Mouse (Mus musculus) layer of hippocampus, postnatal 25 days (tissue): ENCODE measurements at regions not wholly inside any gene's neighbourhood (a gene's known extent, or its start where the extent isn't known, plus 50 kb on each side); places are given as distances from the start of the nearest gene placed in this dataset.

Source experiments
- DNase-seq, 2 experiments: peaks; one replicate each; pipeline ENCODE4 v3.0.0; 2022; ENCODE audit warnings: mixed read lengths in 2 of 2, low spot score in 1 of 2; ENCODE audit errors: extremely low spot score in 1 of 2

DNA sequence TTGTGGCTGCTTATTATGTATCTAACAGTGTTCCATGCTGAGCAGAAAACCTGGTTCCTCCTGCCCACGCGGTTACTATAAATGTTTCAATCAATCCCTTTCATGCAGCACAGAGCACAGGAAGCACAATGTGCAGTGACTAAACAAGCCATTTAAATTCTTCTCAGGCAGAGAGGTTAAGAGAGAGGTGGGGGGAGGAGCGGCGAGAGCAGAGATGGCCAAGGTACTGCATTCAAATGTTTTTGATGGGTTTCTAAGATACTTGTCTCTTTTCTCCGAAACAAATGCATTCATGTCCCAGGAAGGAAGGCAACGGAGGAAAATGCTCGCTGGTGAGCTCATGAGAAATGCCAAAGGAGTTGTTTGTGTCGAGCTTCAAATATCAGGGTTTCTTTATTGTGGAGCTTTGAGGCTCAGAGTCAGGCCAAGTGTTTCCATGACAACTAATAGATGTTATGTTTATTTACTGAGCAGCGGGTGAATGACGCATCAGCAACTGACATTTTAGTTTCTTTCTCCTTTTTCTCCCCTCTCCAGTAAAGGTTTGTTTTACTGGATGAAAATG is 122.8 kb upstream of the Npvf start:
- DNase-seq: peak; percentile 31 to 41

DNA sequence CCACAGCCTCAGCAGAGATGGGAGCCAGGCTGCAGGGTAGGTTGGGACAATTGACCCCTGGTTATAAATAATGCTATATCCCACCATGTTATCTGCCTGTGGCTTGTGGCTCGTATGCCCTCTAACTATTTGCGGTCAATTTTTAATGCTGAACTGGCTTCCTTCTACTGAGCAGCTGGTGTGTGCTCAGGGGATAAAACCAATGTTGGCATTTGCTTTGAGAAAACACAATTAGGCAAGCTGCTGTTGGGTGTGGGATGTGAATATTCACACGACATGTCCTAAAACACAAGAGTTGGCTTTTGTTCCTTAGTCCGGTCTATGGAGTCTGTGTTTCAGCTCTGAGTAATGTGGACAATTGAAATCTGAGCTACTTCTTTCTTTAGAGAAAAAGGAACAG is 123.6 kb upstream of the Npvf start:
- no peak for DNase-seq

DNA sequence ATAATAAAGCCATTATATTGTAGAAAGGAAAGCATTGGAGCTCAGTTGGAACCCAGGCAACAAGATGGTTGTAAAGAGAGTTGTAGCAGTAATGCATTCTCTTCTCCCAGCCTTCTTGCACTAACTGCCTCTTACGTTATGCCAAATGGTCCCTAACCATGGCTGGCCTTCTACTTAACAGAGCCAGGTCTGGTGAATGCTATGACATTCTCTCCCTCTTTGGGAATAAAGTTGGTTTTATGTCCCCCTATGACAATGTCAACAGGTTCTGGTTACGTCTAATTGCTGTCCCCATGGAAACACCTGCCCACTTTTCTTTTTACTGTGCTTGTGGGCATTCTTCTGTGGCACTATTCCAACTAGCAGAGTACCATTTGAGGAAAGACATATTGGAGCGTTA is 126.4 kb upstream of the Npvf start:
- DNase-seq: no peak

DNA sequence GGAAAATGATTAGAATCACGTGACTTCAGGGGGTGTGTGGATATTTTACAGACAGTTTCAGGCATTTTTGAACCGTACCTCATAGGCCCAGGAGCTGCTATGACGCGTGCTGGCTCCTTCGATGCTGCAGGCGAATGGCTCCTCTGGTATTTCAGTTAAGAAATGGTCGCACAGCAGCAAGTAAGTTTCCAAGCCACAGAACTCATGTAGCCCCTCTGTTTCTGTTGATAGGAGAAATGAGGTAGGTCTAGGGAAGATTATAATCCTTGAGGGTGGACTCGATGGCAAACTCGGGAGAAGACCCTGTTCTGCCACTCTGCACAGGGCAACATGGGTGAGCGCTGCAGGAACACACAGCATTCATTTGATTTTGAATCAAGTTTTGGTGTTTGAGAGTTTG is 127.0 kb upstream of the Npvf start:
- no peak for DNase-seq

DNA sequence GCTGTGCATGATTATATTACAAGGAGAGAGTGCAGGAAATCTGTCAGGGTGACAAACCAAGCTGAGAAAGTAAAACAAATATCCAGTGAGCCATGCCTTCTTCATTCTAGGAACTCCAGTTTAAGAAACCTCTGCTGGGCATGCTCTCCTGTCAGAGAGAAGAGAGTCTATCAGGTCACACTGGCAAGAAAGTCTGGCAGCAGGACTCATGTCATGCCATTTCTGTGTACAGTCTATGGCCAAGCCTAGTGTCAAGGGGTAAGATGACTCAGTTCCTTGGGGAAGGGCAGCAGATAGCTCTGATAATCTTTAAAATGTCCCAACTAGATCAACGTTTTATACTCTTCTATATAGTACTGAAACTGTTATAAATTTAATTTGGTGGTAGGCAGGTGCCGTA is 128.0 kb upstream of the Npvf start:
- no peak for DNase-seq

DNA sequence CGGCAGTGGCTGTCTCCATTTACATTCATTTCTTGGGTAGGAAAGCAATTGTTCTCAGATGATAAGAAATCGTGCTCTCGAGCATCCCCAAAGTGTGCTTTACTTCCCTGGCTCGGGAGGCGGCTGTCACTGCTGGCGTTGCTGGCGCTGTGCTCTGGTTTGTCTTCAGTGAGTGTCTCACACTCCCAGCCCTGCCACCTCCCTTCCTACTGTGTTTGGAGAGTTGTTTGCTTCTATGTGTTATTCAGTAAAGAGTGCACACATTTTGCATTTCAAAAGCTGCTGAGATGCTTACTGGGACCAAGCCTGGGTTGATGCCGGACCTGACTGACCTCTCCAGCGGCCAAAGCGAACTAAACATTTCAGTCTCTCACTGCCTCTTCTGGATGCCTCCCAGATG is 129.3 kb upstream of the Npvf start:
- DNase-seq: no peak

DNA sequence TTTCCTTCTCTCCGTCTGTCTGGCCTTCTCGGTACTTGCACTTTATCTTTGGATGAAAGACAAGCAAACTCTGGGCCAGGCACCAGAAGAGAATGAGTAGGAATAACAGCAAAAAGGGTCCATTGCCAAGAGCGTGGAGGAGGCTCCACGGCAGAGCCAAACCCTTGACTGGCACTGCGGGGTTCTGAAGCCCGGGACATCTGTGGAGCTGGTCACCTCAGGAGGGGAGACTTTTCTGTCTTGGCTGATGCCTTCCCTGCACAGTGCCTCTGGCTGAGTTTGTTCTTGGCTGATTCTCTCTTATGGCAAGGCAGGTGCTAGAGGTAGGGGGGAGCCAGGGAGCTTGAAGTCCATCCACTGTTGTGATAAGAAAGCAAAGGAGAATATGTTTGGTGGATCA is 130.1 kb upstream of the Npvf start:
- no peak for DNase-seq

DNA sequence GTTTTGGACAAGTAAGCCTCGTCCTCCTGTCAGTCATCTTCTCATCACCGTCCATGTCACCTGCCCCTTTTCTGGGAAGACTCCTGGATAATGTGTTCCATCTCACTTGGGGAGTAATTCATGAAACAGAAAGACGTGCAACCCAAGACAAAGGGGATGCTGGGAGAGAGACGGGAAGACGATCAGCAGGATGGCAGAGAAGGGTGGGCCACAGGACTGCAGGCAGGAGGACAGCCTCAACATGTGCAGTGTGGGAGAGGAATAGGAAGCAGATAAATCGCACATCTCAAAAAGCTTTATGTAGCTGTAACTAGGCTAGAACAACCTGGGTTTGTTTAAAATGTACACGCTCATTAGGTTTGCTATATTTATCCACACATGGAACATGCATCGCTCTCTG is 133.4 kb upstream of the Npvf start:
- no peak for DNase-seq

DNA sequence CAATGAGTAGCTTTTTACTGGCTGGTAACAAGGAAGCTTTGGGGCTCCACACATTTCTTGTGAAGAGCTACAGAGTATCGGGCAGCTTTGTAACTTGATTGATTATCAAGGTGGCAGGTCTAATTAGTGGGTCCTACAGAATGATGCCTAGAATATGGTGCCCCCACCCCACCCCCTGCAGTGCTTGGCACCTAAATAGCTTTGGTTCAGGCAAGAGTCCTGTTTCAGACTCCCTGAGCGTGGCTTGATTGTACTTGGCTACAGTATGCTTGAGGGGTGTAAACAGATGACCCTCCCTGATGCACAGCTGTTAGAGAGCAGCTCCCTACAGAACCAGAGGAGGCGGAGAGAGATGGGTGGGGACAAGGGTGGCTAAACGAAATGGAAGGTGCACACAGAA is 145.7 kb upstream of the Npvf start:
- DNase-seq: no peak

DNA sequence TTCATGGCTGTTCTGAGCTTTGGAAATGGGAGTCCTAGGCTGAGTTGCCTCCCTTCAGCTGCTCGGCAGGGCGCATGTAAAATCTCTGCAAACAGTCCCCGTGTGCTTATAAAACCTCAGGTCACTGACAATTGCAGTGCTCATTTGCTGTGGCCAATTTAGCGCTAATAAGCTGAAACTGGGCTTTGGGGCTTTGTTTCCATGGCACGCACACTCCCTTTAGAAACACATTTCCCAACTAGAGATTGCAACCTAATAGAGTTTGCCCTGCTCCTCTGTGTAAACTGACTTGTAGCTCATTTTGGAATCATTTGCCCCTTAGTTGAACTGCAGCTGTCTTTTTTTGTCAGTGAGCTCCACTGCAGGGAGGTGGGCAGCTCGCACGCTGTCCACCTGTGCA is 148.7 kb upstream of the Npvf start:
- no peak for DNase-seq

DNA sequence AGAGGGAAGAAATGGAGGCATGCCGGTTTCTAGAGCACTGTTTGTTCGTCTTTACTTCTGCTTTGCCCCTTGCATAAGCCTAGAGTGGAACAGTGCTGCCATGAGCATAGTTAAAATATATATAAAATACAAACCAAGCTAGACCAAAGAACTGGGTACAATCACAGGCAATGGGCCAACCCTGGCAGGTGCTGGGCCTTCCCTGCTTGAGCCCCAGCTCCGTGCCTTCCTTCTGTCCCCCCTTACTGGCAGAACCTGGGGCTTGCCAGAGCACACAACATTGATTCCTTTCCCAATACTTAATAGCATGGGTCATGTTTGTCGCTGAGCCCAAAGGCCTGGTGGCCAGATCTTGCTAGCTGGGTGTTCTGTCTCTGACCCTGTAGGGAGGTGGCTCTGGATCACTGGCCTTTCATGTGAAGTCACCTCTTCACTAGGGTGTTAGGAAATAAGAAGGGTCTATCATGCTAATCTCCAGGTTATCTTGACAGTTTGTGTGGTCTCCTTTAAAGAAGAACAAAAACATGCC is 150.3 kb upstream of the Npvf start:
- no peak for DNase-seq

DNA sequence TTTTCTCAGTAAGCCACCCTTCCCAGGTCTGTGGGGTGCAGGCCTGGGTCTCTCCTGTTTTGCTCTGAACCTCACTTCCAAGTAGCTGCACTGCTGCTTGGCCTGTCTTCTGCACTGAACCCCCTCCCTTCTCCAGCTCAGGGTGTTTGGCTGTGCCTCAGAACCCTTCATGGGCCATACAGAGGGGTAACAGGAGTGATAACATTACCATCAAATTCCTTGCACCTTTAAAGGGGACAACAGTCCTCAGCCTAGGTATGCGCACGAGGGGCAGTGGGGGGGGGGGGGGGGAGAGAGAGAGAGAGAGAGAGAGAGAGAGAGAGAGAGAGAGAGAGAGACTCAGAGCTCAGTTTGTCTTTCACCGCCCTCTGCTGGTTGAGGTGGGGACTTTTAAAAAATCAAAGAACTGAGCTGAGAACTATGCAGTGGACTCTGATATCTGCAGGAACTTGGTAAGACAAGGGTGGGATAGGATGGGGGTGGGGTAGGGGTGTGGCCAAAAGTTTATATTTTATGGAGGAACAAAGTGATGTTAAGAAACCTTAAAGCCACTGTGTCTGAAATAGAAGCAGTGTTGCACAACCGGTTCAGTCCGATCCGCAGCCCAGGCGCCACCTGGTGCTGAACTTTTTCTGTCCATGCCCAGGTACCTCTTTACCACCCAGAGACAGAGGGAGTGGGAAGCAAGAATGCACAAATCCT is 152.3 kb upstream of the Npvf start:
- DNase-seq: peak; percentile 40 to 61

DNA sequence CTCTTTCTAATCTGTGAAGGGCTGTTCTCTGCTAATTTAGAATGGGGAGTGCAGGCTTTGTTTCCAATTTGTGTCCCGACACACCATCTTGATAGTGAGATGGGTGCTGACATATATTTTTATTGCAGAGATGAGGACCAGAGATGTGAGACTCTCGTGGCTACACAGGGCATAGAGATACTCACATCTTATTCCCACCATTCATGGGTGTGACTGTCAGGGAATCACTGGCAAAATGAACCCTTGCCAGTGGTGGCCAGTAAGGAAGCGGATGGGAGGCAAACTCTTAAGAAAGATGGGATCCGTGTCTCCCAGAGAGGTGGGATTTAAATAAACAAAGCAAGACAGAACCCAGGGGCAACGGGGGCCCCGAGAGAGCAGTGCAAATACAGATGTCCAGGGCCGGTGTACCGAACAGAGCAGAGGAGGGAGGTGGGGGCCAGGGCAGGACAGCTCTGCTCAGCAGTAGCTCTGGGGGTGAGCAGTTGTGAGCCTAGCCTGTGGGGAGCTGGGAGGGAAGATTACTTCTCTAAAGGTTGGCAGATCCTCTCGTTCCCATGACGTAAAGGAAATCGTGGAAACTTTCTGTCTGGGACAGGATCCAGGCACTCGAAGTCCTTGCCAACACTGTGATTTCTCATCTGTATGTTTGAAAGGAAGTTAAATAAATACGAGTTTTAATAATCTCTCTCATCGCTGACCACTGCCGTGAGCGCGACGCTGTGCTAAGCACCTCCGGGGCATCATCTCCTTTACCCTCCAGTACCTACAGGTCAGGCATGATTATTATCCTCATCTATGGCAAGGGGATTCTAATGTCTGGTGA is 153.2 kb upstream of the Npvf start:
- no peak for DNase-seq

DNA sequence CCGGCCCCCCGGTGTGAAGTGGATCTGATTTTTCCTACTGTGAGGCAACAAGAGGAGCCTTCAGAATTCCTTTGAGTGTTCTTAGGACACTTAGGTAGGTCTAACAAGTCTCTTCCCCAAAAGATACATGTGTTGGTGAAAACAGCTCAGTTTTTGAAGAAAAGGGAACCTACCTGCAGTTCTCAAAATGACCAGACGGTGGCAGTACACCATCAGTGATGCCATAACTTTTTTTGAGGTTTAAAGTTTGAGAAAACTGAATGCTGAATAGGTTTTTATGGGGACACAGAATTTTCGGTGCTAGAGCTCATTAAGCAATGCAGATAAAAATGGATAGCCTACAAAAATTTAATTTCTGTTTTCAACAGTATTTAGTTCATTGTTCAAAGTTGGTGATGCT is 153.9 kb upstream of the Npvf start:
- peak; percentile 69 to 96 for DNase-seq

DNA sequence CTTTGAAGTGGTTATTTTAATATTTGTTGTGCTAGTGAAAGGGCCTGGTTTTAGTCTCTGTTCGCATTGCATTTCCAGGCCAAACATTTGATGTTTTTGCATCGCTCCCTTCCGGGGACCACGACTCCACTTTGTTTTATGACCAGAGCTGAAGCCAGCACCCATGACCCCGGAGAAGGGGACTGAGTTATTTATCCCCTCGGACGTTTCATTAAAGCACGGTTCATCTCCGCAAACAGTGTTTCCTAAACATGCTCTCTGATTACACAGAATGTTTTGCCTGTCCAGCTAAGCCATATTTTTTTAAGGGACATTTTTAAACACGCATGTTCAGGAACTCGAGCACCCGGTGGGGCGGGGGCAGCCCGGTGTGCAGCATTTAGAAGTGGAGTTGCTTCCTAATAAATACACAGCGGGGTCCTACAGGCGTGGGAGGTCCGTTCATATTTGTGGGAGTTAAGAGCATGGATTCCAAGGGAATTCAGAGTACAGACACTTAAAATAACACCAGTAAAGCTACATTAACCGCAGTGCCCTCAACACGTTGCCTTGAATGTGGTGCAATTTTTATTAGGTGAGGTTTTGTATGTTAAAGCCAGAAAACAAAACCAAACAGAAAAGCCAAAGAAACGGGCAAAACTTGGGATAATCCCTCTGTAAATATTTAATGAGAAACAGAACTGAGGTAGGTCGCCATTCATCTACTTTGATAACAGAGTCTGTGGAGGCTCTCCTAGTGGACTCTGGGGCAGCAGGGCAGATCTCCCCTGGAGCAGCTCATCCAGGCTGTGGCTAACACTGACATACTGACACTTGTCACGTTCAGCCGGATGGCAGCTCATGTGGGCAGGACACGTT is 154.8 kb upstream of the Npvf start:
- DNase-seq: no peak

DNA sequence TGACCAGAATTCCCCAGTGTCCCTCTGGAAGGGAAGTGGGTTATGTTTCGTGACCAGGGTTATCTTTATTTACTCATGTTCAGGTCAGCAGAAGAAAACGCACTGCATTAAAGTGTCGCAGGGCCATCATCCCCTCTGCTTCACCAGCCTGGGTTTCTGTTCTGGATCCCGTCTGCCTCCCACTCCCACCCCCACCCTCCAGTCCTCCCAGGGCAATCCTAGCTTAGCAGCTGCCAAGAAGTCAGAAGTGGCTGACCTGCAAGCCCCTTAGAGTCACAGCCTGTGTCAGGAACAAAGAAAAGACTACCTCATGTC is 155.4 kb upstream of the Npvf start:
- no peak for DNase-seq

DNA sequence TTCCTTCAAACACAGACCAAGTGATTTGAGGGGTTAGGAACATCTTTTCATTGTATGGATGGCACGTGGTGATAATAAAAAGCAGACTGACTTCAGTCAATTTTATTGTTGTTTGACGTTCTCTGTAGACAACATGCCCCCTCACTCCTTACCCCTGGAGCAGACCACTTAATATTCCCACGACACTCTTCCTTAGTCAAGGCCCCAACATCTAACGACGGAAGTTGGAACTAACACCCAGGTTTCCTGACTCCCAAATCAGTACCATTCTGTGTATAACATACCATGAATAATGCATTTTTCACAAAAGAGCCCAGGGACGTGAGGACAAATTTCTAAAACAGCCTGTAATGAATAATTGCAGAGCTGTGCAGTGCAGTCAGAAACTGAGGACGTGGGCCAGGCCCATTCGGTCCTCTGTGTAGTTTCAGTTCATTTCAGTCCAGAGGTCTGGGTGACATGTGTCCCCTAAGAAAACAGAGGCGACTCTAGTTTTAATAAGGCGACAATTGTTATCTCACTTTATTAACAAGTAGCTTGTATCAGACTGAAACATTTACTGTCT is 160.8 kb upstream of the Npvf start:
- DNase-seq: no peak

DNA sequence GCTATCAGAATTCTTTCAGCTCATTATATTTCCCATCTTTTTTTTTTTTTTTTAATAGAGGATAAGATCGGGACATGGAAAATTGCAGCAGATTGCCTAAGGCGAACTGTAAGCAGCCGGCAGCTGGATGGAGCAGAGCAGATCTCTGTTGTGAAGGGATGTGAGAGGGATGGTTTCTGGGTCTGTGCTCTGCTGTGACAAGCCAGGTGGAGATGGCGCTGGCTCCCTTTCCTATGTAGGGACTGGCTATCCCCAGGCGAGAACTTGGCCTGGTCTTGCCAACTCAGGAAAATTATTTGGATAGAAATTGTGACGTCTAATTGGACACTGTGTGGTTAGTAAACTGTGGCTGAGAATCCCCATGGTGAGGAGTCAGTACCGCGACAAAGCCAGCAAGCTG is 161.3 kb upstream of the Npvf start:
- DNase-seq: no peak

DNA sequence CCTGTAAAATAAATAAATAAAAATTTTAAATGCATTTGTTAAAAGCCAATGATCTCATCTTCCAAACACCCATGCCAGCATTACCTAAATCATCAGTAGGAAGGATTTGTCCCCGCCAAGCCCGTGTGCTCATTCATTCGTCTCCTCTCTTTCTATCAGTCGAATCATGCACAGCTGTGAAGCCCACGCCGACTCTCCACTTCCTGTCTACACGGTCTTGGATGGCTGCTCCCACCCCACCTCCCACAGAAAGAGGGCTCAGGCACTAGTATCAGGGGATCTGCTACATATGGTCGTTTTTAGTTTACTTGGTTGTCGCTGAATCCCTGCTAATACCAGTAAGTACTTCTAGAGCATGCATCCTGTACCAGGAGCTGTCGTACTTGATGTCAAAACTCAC is 163.2 kb upstream of the Npvf start:
- no peak for DNase-seq

DNA sequence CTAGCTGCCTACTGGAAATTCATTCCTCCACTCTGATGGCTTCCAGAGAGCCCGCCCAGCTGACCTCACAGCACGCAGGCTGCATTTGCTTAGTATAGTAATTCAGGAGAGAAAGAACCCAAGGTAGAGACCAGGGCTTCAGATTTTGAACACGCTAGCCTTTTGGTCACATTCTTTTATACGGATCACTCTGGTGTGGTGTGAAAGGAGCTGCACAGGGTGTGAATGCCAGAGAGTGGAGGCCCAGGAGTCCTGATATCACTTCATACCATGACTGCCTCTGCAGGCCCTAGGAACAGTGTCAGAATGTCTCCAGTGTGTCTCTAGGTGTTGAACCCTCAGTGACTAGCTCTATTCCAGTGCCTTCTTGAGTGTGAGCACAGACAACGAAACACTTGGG is 164.2 kb upstream of the Npvf start:
- no peak for DNase-seq
